Mouse (Mus musculus) limb, embryonic 10.5 days (tissue): ENCODE measurements around the gene Trip12. TPM values are rescaled to one million over a fixed set of nuclear protein-coding genes. Genes with fewer than 3 reads are reported as not detected.

Source experiments
- DNase-seq: peaks from one replicate; pipeline ENCODE4 v3.0.0-alpha.2; 2017; ENCODE audit warnings: low spot score
- H3K27ac ChIP-seq: fragments of 300-500 bp; sonication (generic); 2 replicates; pipeline ENCODE4 v1.5.1; 2016; ENCODE audit warnings: mild to moderate bottlenecking
- H3K27me3 ChIP-seq: fragments of 300-500 bp; sonication (generic); 2 replicates; pipeline ENCODE4 v1.6.1; 2016; ENCODE audit warnings: low read depth, mild to moderate bottlenecking; ENCODE audit not compliant: poor library complexity, severe bottlenecking
- H3K36me3 ChIP-seq: fragments of 300-500 bp; sonication (generic); 2 replicates; pipeline ENCODE4 v1.6.1; 2016; ENCODE audit warnings: mild to moderate bottlenecking, moderate library complexity
- H3K4me1 ChIP-seq: fragments of 300-500 bp; sonication (generic); 2 replicates; pipeline ENCODE4 v1.6.1; 2016
- H3K4me3 ChIP-seq: fragments of 300-500 bp; sonication (generic); 2 replicates; pipeline ENCODE4 v1.5.1; 2016; ENCODE audit warnings: mild to moderate bottlenecking, moderate library complexity
- H3K9me3 ChIP-seq: fragments of 300-500 bp; sonication (generic); replicated peaks from 2 replicates; pipeline ENCODE4 v1.6.1; 2016; ENCODE audit warnings: mild to moderate bottlenecking
- WGBS: fragments of 180-500 bp; shearing (Covaris S2); methylation state at CpG from one replicate; pipeline ENCODE4 v1.1.7; 2016; 5-methylcytosine and 5-hydroxymethylcytosine counted together
- polyA plus RNA-seq: library from polyadenylated mRNA; unstranded; fragments of >200 nt; fragmentation: Nextera tagmentation; extraction: Ambion mirVana; gene quantifications from 2 replicates; pipeline ENCODE4 v1.2.1, GENCODE M21; 2016

Gene Trip12
- 67.9 and 73.9 TPM in 2 replicates for polyA plus RNA-seq

DNA sequence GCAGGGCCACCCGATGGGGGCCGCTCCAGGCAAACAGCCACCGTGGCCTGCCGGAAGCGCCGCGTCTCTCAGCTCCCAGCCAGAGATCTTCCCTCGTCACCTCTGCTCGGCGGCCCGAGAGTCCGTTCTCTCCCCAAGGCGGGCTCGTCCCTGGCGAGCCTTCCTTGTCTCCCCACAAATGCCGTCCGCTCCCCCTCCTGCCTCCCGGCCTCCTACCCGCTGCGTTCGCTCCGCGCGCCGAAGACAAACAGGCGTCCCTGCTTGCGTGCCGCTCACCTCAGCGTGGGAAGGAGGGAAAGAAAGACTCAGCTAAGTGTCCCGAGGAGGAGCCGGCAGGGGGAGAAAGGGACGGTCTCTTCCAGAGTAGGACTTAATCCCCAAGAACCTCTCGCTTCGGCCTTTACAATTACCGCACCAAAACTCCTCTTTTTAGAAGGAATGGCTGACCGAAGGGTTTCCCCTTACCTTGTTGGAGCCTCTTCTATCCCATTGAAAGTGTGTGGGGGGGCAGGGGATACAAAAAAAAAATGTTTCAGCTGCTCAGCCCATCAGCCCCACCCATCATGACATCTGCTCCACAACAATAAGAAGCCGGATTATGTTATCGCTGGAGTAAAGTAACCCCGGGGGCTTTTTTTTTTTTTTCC, at the start of gene Trip12:
Gene Trip12, minus strand, starts transcription at position 499 of the 647 bp plus-strand sequence.
- peak within 1 kb of the TSS; percentile 98 for H3K27ac ChIP-seq
- H3K27me3 ChIP-seq = no peaks in the 10 kb centered on the region
- 0 out of 2 replicates have a peak, but pooled peaks cover 6% of the 10 kb centered on the region for H3K36me3 ChIP-seq
- peak within 1 kb of the TSS; percentile 97 for H3K4me3 ChIP-seq
- no peak for DNase-seq
- WGBS = under 1% methylated on average over 39 of the region's 39 CpGs
- H3K9me3 ChIP-seq = no peaks in the 10 kb centered on the region
- peaks cover 10% of the 10 kb centered on the region for H3K4me1 ChIP-seq

DNA sequence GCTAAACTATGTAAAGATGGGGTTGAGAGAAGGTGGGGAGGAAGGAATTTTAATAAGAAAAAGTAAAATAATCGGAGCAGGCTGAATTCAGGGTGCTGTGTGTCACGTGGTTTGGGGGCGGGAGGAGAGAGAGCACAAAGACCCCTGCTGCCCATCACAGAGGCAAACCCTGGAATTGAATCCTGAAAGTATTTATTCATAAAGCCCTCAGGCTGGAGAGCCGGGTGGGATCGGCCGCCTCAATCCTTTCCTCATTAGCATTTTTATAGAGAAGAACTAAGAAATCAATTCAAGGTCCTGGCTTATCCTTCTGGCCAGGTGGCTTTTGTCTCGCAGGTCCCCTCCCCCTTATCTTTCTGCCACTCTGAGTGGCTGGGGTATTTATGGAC, 49.7 kb upstream of the Trip12 start:
- H3K36me3 ChIP-seq = no peaks in the 10 kb centered on the region
- H3K4me3 ChIP-seq = no peak overlapping the region
- no peaks in the 10 kb centered on the region for H3K9me3 ChIP-seq
- no peak overlapping the region for H3K27ac ChIP-seq
- 50% methylated on average over 7 of the region's 7 CpGs for WGBS
- DNase-seq = no peak
- H3K27me3 ChIP-seq = no peaks in the 10 kb centered on the region
- no peaks in the 10 kb centered on the region for H3K4me1 ChIP-seq

DNA sequence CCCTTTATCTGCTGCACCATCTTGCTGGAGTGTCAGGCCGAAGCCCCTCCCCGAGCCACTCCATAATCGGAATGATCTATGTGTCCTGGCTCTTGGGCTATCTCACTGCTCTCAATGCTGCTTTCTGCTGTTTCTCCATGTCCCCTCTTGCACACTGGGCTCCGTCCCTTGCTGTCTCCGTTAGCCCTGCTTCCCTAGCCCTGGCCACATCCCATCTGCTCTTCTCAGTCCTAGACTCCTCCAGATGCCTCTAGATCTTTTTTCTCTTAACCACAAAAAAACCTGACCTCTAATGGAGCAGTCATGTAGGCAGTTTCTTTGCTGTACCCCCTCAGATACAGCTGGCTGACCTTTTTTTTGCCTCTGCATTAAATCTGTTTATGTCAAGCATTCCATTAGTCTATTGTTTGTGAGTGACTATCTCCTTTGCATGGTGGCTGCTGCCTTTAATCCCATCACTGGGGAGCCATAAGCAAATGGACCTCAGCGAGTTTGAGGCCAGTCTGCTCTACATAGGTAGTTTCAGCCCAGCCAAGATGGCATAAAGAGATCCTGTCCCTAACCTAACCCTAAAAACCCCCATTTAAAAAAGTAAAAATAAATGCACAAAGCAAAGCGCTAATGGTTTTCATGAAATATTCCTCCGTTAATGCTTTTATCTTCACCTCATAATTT, 49.2 kb upstream of the Trip12 start:
- Histone ChIP-seq H3K27me3 (no peaks in the 10 kb centered on the region), H3K4me1 (no peaks in the 10 kb centered on the region), H3K9me3 (no peaks in the 10 kb centered on the region), H3K27ac (no peak overlapping the region), H3K36me3 (no peaks in the 10 kb centered on the region), H3K4me3 (no peak overlapping the region)
- no peak for DNase-seq
- 71% methylated on average over 8 of the region's 8 CpGs for WGBS

- H3K27ac ChIP-seq = no peak overlapping the region
- H3K9me3 ChIP-seq = no peaks in the 10 kb centered on the region
- H3K36me3 ChIP-seq = no peaks in the 10 kb centered on the region
- H3K4me3 ChIP-seq = no peak overlapping the region
- WGBS = 90% methylated on average over 6 of the region's 6 CpGs
- no peaks in the 10 kb centered on the region for H3K27me3 ChIP-seq
- DNase-seq = no peak
- H3K4me1 ChIP-seq = peaks cover 10% of the 10 kb centered on the region
These were observed 45.6 kb upstream of the Trip12 start for GRCm38 (mm10) chr1:84885921-84886320.

GRCm38 (mm10) chr1:84885174-84885573, 44.9 kb upstream of the Trip12 start:
- H3K4me1 ChIP-seq = peaks cover 10% of the 10 kb centered on the region
- no peaks in the 10 kb centered on the region for H3K27me3 ChIP-seq
- H3K36me3 ChIP-seq = no peaks in the 10 kb centered on the region
- no peak for DNase-seq
- 90% methylated on average over 3 of the region's 3 CpGs for WGBS
- H3K4me3 ChIP-seq = no peak overlapping the region
- H3K9me3 ChIP-seq = no peaks in the 10 kb centered on the region
- no peak overlapping the region for H3K27ac ChIP-seq

GRCm38 (mm10) chr1:84883889-84884288, 43.6 kb upstream of the Trip12 start:
- WGBS = 79% methylated on average over 4 of the region's 4 CpGs
- Histone ChIP-seq H3K27me3 (no peaks in the 10 kb centered on the region), H3K4me3 (no peak overlapping the region), H3K4me1 (peaks cover 10% of the 10 kb centered on the region), H3K27ac (no peak overlapping the region), H3K36me3 (no peaks in the 10 kb centered on the region), H3K9me3 (no peaks in the 10 kb centered on the region)
- no peak for DNase-seq

DNA sequence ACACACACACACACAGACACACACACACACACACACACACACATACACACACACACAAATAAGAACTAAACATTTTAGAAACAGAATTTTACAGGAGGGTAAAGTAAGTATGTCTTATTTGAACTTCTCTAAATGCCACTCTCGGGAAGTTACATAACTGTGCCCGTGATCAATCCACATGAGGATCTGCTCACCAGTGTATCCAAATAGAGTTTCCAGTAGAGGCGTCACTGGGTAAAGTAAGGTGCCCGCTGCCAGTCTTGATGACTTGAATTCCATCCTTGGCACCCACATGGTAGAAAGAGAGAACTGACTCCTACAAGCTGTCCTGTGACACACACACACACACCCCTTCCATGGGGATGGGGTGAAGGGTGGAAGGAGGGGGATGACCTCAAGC, 42.6 kb upstream of the Trip12 start:
- Histone ChIP-seq H3K4me1 (peaks cover 10% of the 10 kb centered on the region), H3K36me3 (no peaks in the 10 kb centered on the region), H3K27me3 (no peaks in the 10 kb centered on the region), H3K27ac (no peak overlapping the region), H3K9me3 (no peaks in the 10 kb centered on the region), H3K4me3 (no peak overlapping the region)
- no peak for DNase-seq
- 94% methylated on average over 4 of the region's 4 CpGs for WGBS

GRCm38 (mm10) chr1:84882066-84882532, 41.8 kb upstream of the Trip12 start:
- Histone ChIP-seq H3K4me1 (peaks cover 10% of the 10 kb centered on the region), H3K4me3 (no peak overlapping the region), H3K36me3 (no peaks in the 10 kb centered on the region), H3K9me3 (no peaks in the 10 kb centered on the region), H3K27ac (no peak overlapping the region), H3K27me3 (no peaks in the 10 kb centered on the region)
- DNase-seq = no peak
- WGBS = 41% methylated on average over 2 of the region's 2 CpGs

DNA sequence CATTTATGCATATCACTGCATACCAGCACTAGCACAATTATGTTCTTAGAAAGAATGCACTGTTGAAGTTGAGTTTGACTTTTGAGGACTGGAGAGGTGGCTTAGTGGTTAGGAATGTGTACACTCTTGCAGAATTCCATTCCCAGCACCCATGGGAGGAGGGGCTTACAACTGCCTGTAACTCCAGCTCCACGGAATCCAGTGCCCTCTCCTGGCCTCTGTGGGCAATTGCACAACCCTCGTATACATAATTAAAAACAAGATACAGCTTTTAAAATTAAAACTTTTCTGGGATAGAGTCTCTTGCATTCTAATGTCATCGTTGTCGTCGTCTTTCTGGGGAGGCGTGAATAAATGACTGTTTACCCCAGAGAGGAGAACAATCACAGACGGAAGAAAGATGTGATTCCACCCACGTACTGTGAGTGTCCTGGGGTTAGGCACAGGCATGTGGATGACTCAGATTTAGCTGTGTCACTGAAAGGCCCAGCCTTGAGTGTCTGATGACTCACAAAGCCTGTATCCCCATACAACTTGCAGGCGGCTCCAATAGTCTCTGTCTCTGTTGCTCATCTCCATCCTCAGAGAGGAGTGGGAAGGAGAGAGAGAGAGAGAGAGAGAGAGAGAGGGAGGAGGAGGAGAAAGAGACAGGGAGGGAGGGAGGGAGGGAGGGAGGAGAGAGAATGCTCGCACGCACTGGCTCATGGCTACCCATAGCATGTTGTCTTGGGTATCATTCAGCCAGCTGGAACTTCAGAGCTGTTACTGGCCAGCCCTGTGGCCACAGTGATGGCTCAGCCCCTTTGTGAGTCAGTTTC, 41.1 kb upstream of the Trip12 start:
- no peak for DNase-seq
- Histone ChIP-seq H3K4me3 (no peak overlapping the region), H3K27ac (no peak overlapping the region), H3K36me3 (no peaks in the 10 kb centered on the region), H3K27me3 (no peaks in the 10 kb centered on the region), H3K4me1 (peaks cover 10% of the 10 kb centered on the region), H3K9me3 (no peaks in the 10 kb centered on the region)
- 77% methylated on average over 11 of the region's 11 CpGs for WGBS

DNA sequence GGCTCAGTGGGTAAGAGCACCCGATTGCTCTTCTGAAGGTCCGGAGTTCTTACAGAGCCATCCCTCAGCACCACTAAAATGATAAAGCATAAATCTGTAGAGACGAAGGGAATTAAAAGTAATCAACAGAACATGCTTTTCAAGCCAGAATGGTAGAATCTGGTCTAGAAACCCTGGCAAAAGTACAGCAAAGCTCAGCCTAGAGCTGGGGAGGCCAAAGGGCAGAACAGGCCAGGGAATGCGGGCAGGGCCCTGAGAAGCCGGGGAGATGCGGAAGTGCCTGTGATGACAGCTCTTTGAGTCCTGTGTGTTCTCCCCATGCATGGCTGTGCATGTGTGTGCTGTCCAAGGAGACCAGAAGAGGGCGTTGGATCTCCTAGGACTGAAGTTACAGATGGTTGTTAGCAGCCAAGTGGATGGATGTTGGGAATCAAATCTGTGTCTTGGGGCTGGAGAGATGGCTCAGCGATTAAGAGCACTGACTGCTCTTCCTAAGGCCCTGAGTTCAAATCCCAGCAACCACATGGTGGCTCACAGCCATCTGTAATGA, 39.3 kb upstream of the Trip12 start:
- Histone ChIP-seq H3K27ac (no peak overlapping the region), H3K27me3 (no peaks in the 10 kb centered on the region), H3K4me3 (no peak overlapping the region), H3K36me3 (no peaks in the 10 kb centered on the region), H3K9me3 (no peaks in the 10 kb centered on the region), H3K4me1 (peaks cover 10% of the 10 kb centered on the region)
- WGBS = 95% methylated on average over 8 of the region's 8 CpGs
- no peak for DNase-seq

GRCm38 (mm10) chr1:84877590-84877989, 37.3 kb upstream of the Trip12 start:
- H3K36me3 ChIP-seq = no peaks in the 10 kb centered on the region
- no peak overlapping the region for H3K27ac ChIP-seq
- no peak overlapping the region for H3K4me3 ChIP-seq
- no peak for DNase-seq
- WGBS = 89% methylated on average over 2 of the region's 2 CpGs
- H3K9me3 ChIP-seq = no peaks in the 10 kb centered on the region
- H3K27me3 ChIP-seq = no peaks in the 10 kb centered on the region
- H3K4me1 ChIP-seq = peaks cover 10% of the 10 kb centered on the region

GRCm38 (mm10) chr1:84872939-84873338, 32.6 kb upstream of the Trip12 start:
- no peak for DNase-seq
- Histone ChIP-seq H3K27ac (no peak overlapping the region), H3K9me3 (no peaks in the 10 kb centered on the region), H3K27me3 (no peaks in the 10 kb centered on the region), H3K4me3 (no peak overlapping the region), H3K4me1 (no peaks in the 10 kb centered on the region), H3K36me3 (no peaks in the 10 kb centered on the region)
- 68% methylated on average over 4 of the region's 4 CpGs for WGBS

DNA sequence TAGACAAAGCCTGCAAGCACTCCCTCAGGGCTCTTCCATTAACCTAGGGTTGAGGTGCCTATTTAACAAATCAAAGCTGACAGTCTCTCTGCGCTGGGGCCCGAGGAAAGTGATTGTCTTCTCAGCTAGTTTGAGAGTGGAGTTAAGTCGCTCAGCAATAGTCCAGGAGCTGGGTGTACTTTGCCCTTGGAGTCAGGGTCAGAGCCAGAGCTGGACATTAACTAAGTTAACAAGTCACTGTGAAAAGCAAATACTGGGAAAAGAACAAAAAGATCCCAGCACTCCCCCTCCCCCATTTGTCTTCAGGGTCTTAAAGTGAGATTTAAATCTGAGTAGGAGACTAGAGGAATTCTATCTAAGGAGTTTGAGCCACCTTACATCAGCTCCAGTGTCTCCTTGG, 31.8 kb upstream of the Trip12 start:
- Histone ChIP-seq H3K27me3 (no peaks in the 10 kb centered on the region), H3K36me3 (no peaks in the 10 kb centered on the region), H3K27ac (no peak overlapping the region), H3K9me3 (no peaks in the 10 kb centered on the region), H3K4me1 (no peaks in the 10 kb centered on the region), H3K4me3 (no peak overlapping the region)
- 14% methylated on average over 3 of the region's 3 CpGs for WGBS
- no peak for DNase-seq
